Mouse (Mus musculus): ENCODE measurements around the gene Krit1.

GRCm38 (mm10) chr5:3808472-3808871 lies 5.5 kb downstream of the Krit1 start:
- TF ChIP-seq CTCF (IDR thresholded peaks at IDR 0.05; ENCODE audit: low read depth, low read length) (no peak), POLR2A (IDR thresholded peaks at IDR 0.05; ENCODE audit: borderline replicate concordance, low read depth, low read length) (no peak)
